Mouse (Mus musculus): ENCODE data around the gene Zfp865. TPM values are rescaled to one million over a fixed set of nuclear protein-coding genes. Genes with fewer than 3 reads are reported as not detected.

The Zfp865 gene
- polyA plus RNA-seq, 1 experiment from 2014 or later: 1.4 TPM

- DNase-seq (no peak), ATAC-seq (ENCODE audit: low read depth) (no peak)
- Histone ChIP-seq H3K9me3 (replicated peaks) (no peaks in the 10 kb centered on the region), H3K4me1 (replicated peaks) (peaks cover 68% of the 10 kb centered on the region), H3K9ac (no peak overlapping the region), H3K4me3 (replicated peaks) (no peak overlapping the region), H3K27me3 (no peaks in the 10 kb centered on the region), H3K27ac (no peak overlapping the region), H3K4me2 (no peak overlapping the region), H3K36me3 (peaks cover 84% of the 10 kb centered on the region)
- WGBS (ENCODE audit: insufficient replicate concordance): 29% methylated on average over 1 of the region's 1 CpGs
Measured at GRCm38 (mm10) chr7:5085512-5085911, 65.3 kb downstream of the Zfp865 start.

Other genes with a start within 250 kb of the Zfp865 start
- not detected in 2 replicates for gene Fam71e2, start 249.1 kb upstream of the Zfp865 start, polyA plus RNA-seq (2015; fragmentation: Nextera tagmentation; extraction: Ambion mirVana)
- 0.05 TPM in 1 of 2 replicates, not detected in the other for gene Il11, start 237.5 kb upstream of the Zfp865 start, polyA plus RNA-seq (2015; fragmentation: Nextera tagmentation; extraction: Ambion mirVana)
- gene Tmem190, start 237.4 kb upstream of the Zfp865 start, polyA plus RNA-seq (2015; fragmentation: Nextera tagmentation; extraction: Ambion mirVana): 0.44 TPM in 1 of 2 replicates, not detected in the other
- gene Tmem238, start 230.7 kb upstream of the Zfp865 start, polyA plus RNA-seq (2015; fragmentation: Nextera tagmentation; extraction: Ambion mirVana): 13.7 and 14.6 TPM in 2 replicates
- gene Rpl28, start 227.5 kb upstream of the Zfp865 start, polyA plus RNA-seq (2015; fragmentation: Nextera tagmentation; extraction: Ambion mirVana): 242 and 279 TPM in 2 replicates
- gene Ube2s, start 207.8 kb upstream of the Zfp865 start, polyA plus RNA-seq (2015; fragmentation: Nextera tagmentation; extraction: Ambion mirVana): 282 and 292 TPM in 2 replicates
- gene Shisa7, start 175.7 kb upstream of the Zfp865 start, polyA plus RNA-seq (2015; fragmentation: Nextera tagmentation; extraction: Ambion mirVana): not detected in 2 replicates
- gene Isoc2b, start 150.1 kb upstream of the Zfp865 start, polyA plus RNA-seq (2015; fragmentation: Nextera tagmentation; extraction: Ambion mirVana): 3.1 and 3.8 TPM in 2 replicates
- gene Isoc2a, start 143.2 kb upstream of the Zfp865 start, polyA plus RNA-seq (2015; fragmentation: Nextera tagmentation; extraction: Ambion mirVana): 0.45 and 0.52 TPM in 2 replicates
- gene Gm36210, start 113.9 kb upstream of the Zfp865 start, polyA plus RNA-seq (2015; fragmentation: Nextera tagmentation; extraction: Ambion mirVana): 0.07 TPM in 1 of 2 replicates, not detected in the other
- gene Zfp628, start 105.2 kb upstream of the Zfp865 start, polyA plus RNA-seq (2015; fragmentation: Nextera tagmentation; extraction: Ambion mirVana): 1.4 and 1.6 TPM in 2 replicates
- 0.57 and 0.67 TPM in 2 replicates for gene Nat14, start 98.3 kb upstream of the Zfp865 start, polyA plus RNA-seq (2015; fragmentation: Nextera tagmentation; extraction: Ambion mirVana)
- 0.03 and 0.09 TPM in 2 replicates for gene Ssc5d, start 94.6 kb upstream of the Zfp865 start, polyA plus RNA-seq (2015; fragmentation: Nextera tagmentation; extraction: Ambion mirVana)
- gene Sbk2, start 56.0 kb upstream of the Zfp865 start, polyA plus RNA-seq (2015; fragmentation: Nextera tagmentation; extraction: Ambion mirVana): not detected in 2 replicates
- gene Sbk3, start 49.2 kb upstream of the Zfp865 start, polyA plus RNA-seq (2015; fragmentation: Nextera tagmentation; extraction: Ambion mirVana): not detected in 2 replicates
- gene Zfp579, start 24.2 kb upstream of the Zfp865 start, polyA plus RNA-seq (2015; fragmentation: Nextera tagmentation; extraction: Ambion mirVana): 4.0 TPM in 2 replicates
- gene Zfp524, start 6.0 kb upstream of the Zfp865 start, polyA plus RNA-seq (2015; fragmentation: Nextera tagmentation; extraction: Ambion mirVana): 9.8 and 10.0 TPM in 2 replicates
- 15.8 and 18.7 TPM in 2 replicates for gene Fiz1, start 5.7 kb upstream of the Zfp865 start, polyA plus RNA-seq (2015; fragmentation: Nextera tagmentation; extraction: Ambion mirVana)
- gene Gm44973, start 4.9 kb upstream of the Zfp865 start, polyA plus RNA-seq (2015; fragmentation: Nextera tagmentation; extraction: Ambion mirVana): 1.1 and 1.5 TPM in 2 replicates
- gene Ccdc106, start 177 bp downstream of the Zfp865 start, polyA plus RNA-seq (2015; fragmentation: Nextera tagmentation; extraction: Ambion mirVana): 0.84 and 1.4 TPM in 2 replicates
- gene 4632433K11Rik, start 13.7 kb downstream of the Zfp865 start, polyA plus RNA-seq (2015; fragmentation: Nextera tagmentation; extraction: Ambion mirVana): 0.09 TPM in 1 of 2 replicates, not detected in the other
- gene Zfp784, start 18.1 kb downstream of the Zfp865 start, polyA plus RNA-seq (2015; fragmentation: Nextera tagmentation; extraction: Ambion mirVana): 0.93 and 1.4 TPM in 2 replicates
- 2.2 and 2.7 TPM in 2 replicates for gene Zfp580, start 31.2 kb downstream of the Zfp865 start, polyA plus RNA-seq (2015; fragmentation: Nextera tagmentation; extraction: Ambion mirVana)
- 79.1 and 83.0 TPM in 2 replicates for gene U2af2, start 41.8 kb downstream of the Zfp865 start, polyA plus RNA-seq (2015; fragmentation: Nextera tagmentation; extraction: Ambion mirVana)
- 45.6 and 48.2 TPM in 2 replicates for gene Epn1, start 59.9 kb downstream of the Zfp865 start, polyA plus RNA-seq (2015; fragmentation: Nextera tagmentation; extraction: Ambion mirVana)
- gene Rfpl4, start 96.6 kb downstream of the Zfp865 start, polyA plus RNA-seq (2015; fragmentation: Nextera tagmentation; extraction: Ambion mirVana): not detected in 2 replicates
- 0.19 and 0.24 TPM in 2 replicates for gene Rasl2-9, start 105.6 kb downstream of the Zfp865 start, polyA plus RNA-seq (2015; fragmentation: Nextera tagmentation; extraction: Ambion mirVana)
- gene Vmn1r55, start 129.3 kb downstream of the Zfp865 start, polyA plus RNA-seq (2015; fragmentation: Nextera tagmentation; extraction: Ambion mirVana): not detected in 2 replicates
- not detected in 2 replicates for gene Vmn1r56, start 176.4 kb downstream of the Zfp865 start, polyA plus RNA-seq (2015; fragmentation: Nextera tagmentation; extraction: Ambion mirVana)
- not detected in 2 replicates for gene Vmn1r57, start 198.1 kb downstream of the Zfp865 start, polyA plus RNA-seq (2015; fragmentation: Nextera tagmentation; extraction: Ambion mirVana)

Data from liver, embryonic 13.5 days (tissue).